Mouse (Mus musculus) ovary, postnatal 10 days (tissue): ENCODE data around the gene Usp22.
"Not testable (repeated sequence)": the region's sequence is repeated elsewhere in the genome, so short reads cannot be mapped to it uniquely, and the experiment has no call there.

Experiments used
- DNase-seq: peaks from one replicate; pipeline ENCODE4 v3.0.0; 2022; ENCODE audit warnings: low spot score

Gene Usp22

DNA sequence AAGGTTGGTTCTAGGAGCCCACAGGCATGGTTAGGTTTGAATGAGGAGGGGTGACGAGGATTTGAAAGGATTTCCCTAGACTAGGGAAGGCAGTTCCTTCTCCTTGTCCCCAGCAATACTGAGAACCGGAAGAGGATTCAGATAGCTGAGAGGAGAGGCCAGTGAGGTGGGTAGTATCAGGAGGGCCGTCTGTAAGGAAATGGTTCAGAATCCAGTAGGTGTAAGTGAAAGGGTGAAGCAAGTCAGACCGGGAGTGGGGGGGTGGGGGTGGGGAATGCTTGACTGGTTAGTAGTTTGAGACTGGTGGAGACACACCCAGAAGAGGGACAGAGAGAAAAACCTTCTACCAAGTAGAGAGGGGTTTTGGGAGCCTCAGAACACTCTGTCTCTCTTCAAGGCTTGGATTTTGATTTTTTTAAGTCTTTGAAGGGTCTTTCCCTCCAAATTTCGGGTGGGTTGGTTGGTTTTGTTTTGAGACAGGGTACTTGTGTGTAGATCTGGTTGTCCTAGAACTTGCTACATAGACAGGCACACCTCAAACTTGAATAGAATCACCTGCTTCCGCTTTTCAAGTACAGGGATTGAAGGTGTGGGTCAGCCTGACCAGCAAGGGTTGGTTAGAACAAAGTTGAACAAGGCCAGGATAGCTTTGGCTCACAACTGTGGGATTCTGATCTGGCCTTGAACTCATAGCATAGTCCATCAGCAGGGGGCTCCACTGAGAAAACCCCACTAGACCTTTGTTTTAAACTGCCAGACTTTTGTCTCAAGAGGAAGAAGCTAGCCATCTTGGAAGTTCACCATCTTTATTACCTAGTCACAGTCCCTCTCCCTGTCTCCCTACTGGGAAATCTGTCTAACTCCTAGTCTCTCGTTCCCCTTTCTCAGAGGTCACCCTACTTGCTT lies 31.0 kb downstream of the Usp22 start:
- no peak for DNase-seq

- DNase-seq: no peak
Observed at GRCm38 (mm10) chr11:61142941-61143530, 31.8 kb downstream of the Usp22 start.

DNA sequence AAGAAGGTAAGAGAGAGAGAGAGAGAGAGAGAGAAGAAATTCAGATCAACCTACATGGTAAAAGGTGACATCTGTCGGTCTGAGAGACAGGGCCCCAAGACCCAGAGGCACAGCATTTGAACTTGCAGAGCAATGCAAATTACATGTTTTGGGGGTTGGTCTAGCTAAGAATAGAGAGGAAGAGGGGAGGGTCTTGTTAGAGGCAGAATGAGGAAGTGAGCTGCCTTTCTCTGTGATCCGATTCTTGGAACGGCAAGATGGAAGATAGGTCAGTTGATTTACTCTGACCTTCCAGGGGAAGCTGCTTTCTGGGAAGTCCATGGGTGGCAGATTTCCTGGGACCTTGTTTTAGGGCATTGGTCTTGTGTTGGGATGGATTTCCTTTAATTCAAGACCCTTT lies 32.6 kb downstream of the Usp22 start:
- DNase-seq: no peak

DNA sequence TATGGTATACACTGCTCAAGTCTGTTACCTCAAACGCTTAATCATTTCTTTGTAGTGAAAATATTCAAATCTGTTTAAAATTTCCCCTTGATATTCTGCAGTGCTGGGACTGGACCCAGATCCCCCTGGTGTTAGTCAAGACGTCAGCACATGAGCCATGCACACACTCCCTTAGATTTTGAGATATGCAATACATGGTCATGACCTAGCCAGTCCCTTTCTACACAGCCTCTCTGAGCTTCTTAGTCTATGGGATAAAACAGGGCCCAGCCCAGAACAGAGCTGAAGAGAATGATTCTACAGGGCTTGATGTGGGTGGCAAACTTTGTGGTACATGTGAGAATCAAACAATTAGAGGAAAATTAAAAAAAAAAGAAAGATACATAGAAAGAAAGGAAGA lies 33.2 kb downstream of the Usp22 start:
- no peak for DNase-seq

GRCm38 (mm10) chr11:61132943-61133342 lies 41.9 kb downstream of the Usp22 start:
- no peak for DNase-seq

DNA sequence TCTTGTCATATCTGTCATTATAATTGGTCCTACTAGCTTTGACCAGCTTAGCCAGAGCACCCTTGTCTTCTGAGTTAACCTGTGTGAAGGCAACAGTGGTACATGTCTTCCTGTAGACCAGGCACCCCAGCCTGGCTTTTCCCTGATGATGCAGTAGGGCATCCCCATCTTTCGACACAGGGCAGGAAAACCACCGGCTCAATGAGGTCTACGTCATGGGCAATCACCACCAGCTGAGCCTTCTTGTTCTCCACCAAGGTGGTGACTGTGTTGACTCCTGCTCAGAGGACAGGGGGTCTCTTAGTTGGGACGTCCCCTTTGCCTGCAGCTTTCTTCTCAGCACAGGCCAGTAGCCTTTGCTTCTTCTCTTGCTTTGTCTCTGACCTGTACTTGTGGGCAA lies 44.2 kb downstream of the Usp22 start:
- not testable (repeated sequence) for DNase-seq

- DNase-seq: no peak
Observed at GRCm38 (mm10) chr11:61129305-61129704, 45.5 kb downstream of the Usp22 start.

DNA sequence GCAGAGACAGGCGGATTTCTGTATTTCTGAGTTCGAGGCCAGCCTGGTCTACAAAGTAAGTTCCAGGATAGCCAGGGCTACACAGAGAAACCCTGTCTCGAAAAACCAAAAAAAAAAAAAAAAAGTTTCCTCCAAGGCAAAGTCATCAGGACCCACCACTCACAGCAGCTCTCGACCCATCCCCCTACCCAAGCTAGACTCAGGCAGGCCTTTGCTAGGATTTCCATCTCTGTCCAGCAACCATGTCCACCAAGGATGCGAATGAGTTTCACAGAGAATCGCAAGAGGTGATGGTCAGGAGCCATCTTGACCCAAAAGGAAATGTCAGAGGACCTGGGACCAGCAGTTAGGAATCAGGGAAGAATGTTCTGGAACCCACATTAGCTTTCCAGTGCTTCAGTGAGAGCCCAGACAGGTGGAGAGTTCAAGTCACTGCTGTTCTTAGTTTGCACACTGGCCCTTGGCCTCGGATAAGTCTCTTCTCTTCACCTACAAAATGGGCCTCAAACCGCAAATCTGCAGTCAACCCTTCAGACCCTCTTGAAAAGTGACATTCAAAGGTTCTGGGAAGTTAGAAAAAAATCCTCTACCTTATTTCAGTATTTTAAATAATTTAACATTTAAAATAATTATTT lies 47.3 kb downstream of the Usp22 start:
- no peak for DNase-seq

DNA sequence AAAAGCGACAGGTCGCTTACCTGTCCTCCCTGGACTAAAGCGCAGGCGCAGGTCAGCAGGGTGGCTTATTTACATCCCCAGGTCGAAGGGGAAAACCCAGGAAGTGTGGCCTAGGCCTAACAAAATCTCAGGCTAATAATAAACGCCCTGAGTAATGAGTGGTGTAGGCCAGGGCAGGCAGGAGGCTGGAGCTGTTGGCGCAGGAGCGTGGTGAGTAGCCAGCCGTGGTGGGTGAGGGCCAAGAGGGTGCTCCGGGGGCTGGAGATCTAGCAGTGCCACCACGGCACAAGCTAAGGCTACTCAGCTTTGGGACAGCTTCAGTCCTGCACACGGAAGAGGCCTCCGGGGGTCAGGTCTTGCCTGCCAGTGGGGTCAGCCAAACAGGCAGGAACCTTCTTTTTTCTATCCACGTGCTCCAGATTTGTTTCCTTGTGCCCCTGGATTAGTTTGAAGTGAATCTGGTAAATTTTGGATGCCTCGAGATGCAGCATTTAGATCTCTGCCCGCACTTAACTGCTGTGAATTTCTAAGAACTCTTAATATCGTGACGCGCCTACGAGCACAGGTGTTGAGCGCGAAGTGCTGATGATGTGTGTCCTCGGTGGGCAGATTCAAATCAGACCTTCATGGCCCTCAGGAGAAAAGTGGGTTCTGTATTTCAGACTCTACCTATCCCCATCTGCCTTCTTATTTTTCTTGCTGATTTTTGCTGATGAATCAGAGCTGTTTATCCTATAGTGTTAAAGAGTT lies 48.1 kb downstream of the Usp22 start, which contains the start of gene Tnfrsf13b:
TSS of gene Tnfrsf13b (plus strand) at position 150 of the 750 bp plus-strand sequence.
- no peak for DNase-seq

DNA sequence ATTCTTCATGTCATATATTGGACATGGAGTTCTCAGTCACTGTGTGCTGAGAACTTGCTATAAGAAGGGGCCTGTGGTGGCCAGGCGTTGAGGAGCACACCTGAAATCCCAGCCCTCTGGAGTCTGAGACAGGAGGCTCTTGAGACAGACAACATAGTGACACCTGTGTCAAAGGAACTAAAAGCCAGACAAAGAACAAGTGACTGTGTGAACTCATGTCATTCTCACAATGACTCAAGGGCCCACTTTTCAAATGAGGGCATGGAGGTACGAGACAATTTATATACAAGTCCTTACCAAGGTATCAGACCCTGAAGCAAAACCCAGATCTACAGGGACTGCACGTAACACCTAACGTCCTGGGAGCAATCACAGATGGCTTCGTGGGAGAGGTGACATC lies 48.9 kb downstream of the Usp22 start:
- DNase-seq: no peak

- DNase-seq: no peak
Observed at GRCm38 (mm10) chr11:61123886-61124285, 51.0 kb downstream of the Usp22 start.

- DNase-seq: no peak
Observed at GRCm38 (mm10) chr11:61122769-61123288, 52.0 kb downstream of the Usp22 start.

DNA sequence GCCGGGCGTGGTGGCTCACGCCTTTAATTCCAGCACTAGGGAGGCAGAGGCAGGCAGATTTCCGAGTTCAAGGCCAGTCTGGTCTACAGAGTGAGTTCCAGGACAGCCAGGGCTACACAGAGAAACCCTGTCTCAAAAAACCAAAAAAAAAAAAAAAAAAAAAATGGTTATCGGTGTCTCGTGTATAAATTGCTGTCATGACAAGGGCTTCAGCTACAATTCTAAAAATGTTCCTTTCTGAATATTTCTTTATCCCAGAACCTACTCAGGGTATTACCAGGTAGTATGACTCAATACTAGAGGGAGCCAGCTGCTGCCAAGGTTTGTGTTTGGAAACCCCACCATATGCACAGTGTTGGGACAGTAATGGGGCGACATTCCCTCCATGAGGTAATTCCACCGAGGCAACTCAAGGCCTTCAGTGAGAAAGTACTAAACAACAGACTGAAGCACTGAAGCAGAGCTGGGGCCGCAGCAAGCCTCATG lies 52.5 kb downstream of the Usp22 start:
- no peak for DNase-seq

GRCm38 (mm10) chr11:61119996-61120583 lies 54.8 kb downstream of the Usp22 start:
- DNase-seq: no peak

DNA sequence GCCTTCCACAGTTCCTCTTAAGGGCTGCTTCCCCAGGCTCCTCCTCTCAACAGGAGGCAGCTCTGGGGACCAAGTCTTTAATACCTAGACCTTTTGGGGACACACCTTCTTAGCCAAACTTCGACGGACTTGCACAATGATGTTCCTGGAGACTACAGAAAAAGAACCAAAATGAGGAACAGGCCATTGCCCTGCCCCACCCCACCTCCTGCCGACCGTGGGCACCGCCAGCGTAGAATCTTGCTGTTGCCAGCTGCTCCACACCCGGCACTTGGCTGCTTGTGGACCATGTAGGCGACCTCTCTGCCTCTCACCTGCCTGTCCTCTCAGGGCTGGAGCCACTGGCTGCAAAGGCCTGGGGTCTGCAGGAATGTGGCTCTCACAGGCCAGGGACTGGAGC lies 58.6 kb downstream of the Usp22 start:
- no peak for DNase-seq

DNA sequence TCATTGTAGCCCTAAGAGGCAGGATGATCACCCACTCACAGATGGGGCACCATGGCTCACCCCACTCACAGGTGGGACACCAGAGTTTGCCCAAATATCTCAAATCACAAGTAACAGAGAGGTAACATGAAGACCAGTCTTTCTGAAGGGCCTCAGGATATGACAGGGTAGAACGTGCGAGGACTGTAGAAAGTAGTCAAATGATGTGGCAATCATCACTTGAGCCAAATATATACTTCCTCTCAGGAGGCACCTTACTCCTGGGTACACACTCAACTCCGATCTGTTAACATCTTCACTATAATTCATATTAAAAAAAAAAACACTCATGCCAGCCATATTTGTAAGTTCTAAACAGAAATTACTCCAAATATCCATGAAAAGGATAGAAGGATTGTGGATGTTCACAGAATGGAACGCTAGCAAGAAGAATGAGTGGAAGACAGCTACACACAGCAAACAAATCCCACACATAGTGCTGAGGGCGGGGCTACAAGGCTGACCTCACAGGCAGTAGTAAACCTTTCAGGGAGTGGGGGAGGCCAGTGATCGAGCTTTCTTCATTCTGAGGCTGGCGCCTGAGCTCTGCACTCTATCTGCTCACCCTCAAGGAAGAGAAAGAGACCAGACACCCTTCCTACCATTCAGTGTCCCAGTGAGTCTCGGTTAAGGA lies 62.4 kb downstream of the Usp22 start:
- DNase-seq: no peak

- no peak for DNase-seq
Observed at GRCm38 (mm10) chr11:61111472-61111871, 63.4 kb downstream of the Usp22 start.

DNA sequence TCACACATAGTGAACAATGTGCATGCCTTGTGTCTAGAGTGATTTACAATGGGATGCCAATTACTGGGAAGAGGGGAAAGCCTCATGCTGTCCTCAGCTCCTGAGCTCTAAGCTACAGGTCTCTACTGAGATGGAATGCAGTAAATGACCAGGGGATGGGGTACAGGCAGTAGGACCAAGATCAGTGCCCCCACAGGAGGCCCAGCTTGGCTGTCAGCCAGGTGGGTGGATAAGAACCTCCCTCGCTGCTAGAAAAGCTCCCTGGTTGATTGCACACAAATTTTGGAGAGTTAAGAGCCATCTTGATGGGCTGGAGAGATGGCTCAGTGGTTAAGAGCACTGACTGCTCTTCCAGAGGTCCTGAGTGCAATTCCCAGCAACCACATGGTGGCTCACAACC lies 63.9 kb downstream of the Usp22 start:
- no peak for DNase-seq

DNA sequence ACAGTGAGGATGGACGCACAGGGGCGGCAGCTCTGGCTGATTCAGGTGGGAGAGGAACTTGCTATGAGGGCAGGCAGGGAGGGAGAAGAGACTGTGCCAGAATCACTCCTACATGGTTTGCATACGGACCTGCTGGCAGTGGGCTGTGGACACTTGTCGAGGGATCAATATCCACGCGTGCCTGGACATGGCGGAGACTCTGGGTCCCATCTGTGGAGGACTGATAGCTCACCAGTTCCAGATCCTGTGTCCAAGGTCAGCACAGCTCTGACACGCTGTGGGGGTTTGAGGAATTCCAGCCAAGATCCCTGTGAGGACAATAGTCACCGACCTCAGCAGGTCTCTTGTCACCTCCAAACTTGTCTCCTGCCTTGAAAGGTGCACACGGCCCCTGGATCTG lies 64.7 kb downstream of the Usp22 start:
- DNase-seq: no peak

DNA sequence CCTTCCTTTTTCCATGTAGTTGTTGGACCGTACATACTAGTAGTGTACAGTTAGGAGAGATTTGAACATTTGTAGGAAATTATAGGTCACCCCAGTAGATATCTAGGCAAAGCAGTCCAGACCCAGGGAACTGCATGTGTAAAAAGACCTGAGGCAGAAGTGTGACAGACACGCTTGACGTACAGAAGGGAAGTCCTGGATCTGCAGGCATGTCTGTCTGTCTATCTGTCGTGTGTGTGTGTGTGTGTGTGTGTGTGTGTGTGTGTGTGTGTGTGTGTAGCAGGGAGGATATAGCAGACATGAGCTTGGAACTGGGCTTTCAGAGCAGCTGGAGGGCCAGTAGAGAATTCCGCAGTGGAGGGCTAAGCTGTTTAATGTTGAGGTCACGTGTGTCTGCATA lies 65.1 kb downstream of the Usp22 start:
- no peak for DNase-seq

- DNase-seq: no peak
Observed at GRCm38 (mm10) chr11:61108911-61109361, 65.9 kb downstream of the Usp22 start.
